Mouse (Mus musculus) spleen, postnatal 4 days (tissue): Measurements from ENCODE around the gene Greb1.
"Not testable (repeated sequence)": the region's sequence is repeated elsewhere in the genome, so short reads cannot be mapped to it uniquely, and the experiment has no call there.

Experiments
- DNase-seq, 2 experiments: peaks; one replicate each; pipeline ENCODE4 v3.0.0; 2022; ENCODE audit warnings: low spot score in 2 of 2

Greb1 gene

GRCm38 (mm10) chr12:16695252-16695651 is 105.4 kb downstream of the Greb1 start:
- not testable (repeated sequence) for DNase-seq

GRCm38 (mm10) chr12:16694783-16695182 is 105.9 kb downstream of the Greb1 start:
- no peak for DNase-seq

GRCm38 (mm10) chr12:16690631-16691030 is 110.1 kb downstream of the Greb1 start:
- DNase-seq, result no peak

GRCm38 (mm10) chr12:16672246-16672645 is 128.4 kb downstream of the Greb1 start:
- no peak for DNase-seq

GRCm38 (mm10) chr12:16669176-16669575 is 131.5 kb downstream of the Greb1 start:
- DNase-seq, result no peak

GRCm38 (mm10) chr12:16665022-16665421 is 135.7 kb downstream of the Greb1 start:
- no peak for DNase-seq

- DNase-seq, result no peak
Measured at GRCm38 (mm10) chr12:16662955-16663585, 137.6 kb downstream of the Greb1 start.

GRCm38 (mm10) chr12:16661936-16662335 is 138.8 kb downstream of the Greb1 start:
- DNase-seq, result no peak

GRCm38 (mm10) chr12:16661459-16661858 is 139.2 kb downstream of the Greb1 start:
- DNase-seq, result no peak

- no peak for DNase-seq
Measured at GRCm38 (mm10) chr12:16656906-16657875, 143.5 kb downstream of the Greb1 start.

GRCm38 (mm10) chr12:16655604-16656003 is 145.1 kb downstream of the Greb1 start:
- no peak for DNase-seq

- peak; percentile 42 to 76 for DNase-seq
Measured at GRCm38 (mm10) chr12:16653332-16654093, 147.2 kb downstream of the Greb1 start, which contains the start of gene Ntsr2. Ntsr2 (plus strand) TSS chr12:16653382.

- no peak for DNase-seq
Measured at GRCm38 (mm10) chr12:16649819-16650218, 150.9 kb downstream of the Greb1 start.

- no peak for DNase-seq
Measured at GRCm38 (mm10) chr12:16648273-16648672, 152.4 kb downstream of the Greb1 start.

- no peak for DNase-seq
Measured at GRCm38 (mm10) chr12:16646780-16647409, 153.8 kb downstream of the Greb1 start.

- DNase-seq, result no peak
Measured at GRCm38 (mm10) chr12:16644698-16645097, 156.0 kb downstream of the Greb1 start.

GRCm38 (mm10) chr12:16643508-16644345 is 157.0 kb downstream of the Greb1 start:
- DNase-seq, result no peak

GRCm38 (mm10) chr12:16642000-16642399 is 158.7 kb downstream of the Greb1 start:
- no peak for DNase-seq

- no peak for DNase-seq
Measured at GRCm38 (mm10) chr12:16640075-16640474, 160.6 kb downstream of the Greb1 start.

GRCm38 (mm10) chr12:16639078-16639771 is 161.5 kb downstream of the Greb1 start:
- DNase-seq, result no peak
